Mouse (Mus musculus): ENCODE results near the gene Ap1g2. TPM values are rescaled to one million over a fixed set of nuclear protein-coding genes. Genes with fewer than 3 reads are reported as not detected.

The Ap1g2 gene
- total RNA-seq, 2 experiments from 2014 or later: 4.6 to 5.0 TPM

GRCm38 (mm10) chr14:55089199-55089947 is 17.0 kb downstream of the Ap1g2 start:
- no peak for DNase-seq

GRCm38 (mm10) chr14:55086009-55086514 is 20.3 kb downstream of the Ap1g2 start:
- no peak for DNase-seq

- no peak for DNase-seq
Measured at GRCm38 (mm10) chr14:55085324-55086008, 20.9 kb downstream of the Ap1g2 start.

GRCm38 (mm10) chr14:55083481-55083880 is 22.9 kb downstream of the Ap1g2 start:
- no peak for DNase-seq

- DNase-seq: no peak
Measured at GRCm38 (mm10) chr14:55081105-55081504, 25.3 kb downstream of the Ap1g2 start.

- peak; percentile 81 for DNase-seq
Measured at GRCm38 (mm10) chr14:55079214-55079970, 27.0 kb downstream of the Ap1g2 start.

- no peak for DNase-seq
Measured at GRCm38 (mm10) chr14:55078366-55078989, 27.9 kb downstream of the Ap1g2 start.

GRCm38 (mm10) chr14:55077481-55078365 is 28.7 kb downstream of the Ap1g2 start:
- no peak for DNase-seq

GRCm38 (mm10) chr14:55076956-55077355 is 29.4 kb downstream of the Ap1g2 start:
- no peak for DNase-seq

- DNase-seq: peak; percentile 59
Measured at GRCm38 (mm10) chr14:55076224-55076623, 30.2 kb downstream of the Ap1g2 start.

GRCm38 (mm10) chr14:55074416-55074815 is 32.0 kb downstream of the Ap1g2 start:
- DNase-seq: no peak

GRCm38 (mm10) chr14:55071756-55072155 is 34.6 kb downstream of the Ap1g2 start:
- DNase-seq: no peak

- DNase-seq: no peak
Measured at GRCm38 (mm10) chr14:55066042-55066441, 40.4 kb downstream of the Ap1g2 start.

- DNase-seq: no peak
Measured at GRCm38 (mm10) chr14:55065391-55065790, 41.0 kb downstream of the Ap1g2 start.

GRCm38 (mm10) chr14:55064481-55065370 is 41.7 kb downstream of the Ap1g2 start:
- no peak for DNase-seq

GRCm38 (mm10) chr14:55063581-55064381 is 42.6 kb downstream of the Ap1g2 start:
- no peak for DNase-seq

- no peak for DNase-seq
Measured at GRCm38 (mm10) chr14:55063117-55063516, 43.3 kb downstream of the Ap1g2 start.

- no peak for DNase-seq
Measured at GRCm38 (mm10) chr14:55062626-55063025, 43.8 kb downstream of the Ap1g2 start.

GRCm38 (mm10) chr14:55061845-55062244 is 44.5 kb downstream of the Ap1g2 start:
- no peak for DNase-seq
